Mouse (Mus musculus) erythroid progenitor cell, adult 5-6 weeks (primary cell): ENCODE results near the gene Poll. TPM values are rescaled to one million over a fixed set of nuclear protein-coding genes. Genes with fewer than 3 reads are reported as not detected.
"Not testable (repeated sequence)": the region's sequence is repeated elsewhere in the genome, so short reads cannot be mapped to it uniquely, and the experiment has no call there.

Source experiments
- ATAC-seq: replicated peaks from 2 replicates; pipeline ENCODE4 v1.8.0; 2016; ENCODE audit warnings: moderate number of reproducible peaks, mild to moderate bottlenecking, moderate TSS enrichment, inconsistent platforms; ENCODE audit not compliant: poor library complexity, low FRiP score, severe bottlenecking
- total RNA-seq, 2 experiments: library from RNA; stranded (forward) in 1 of 2; stranded (reverse) in 1 of 2; fragments of 150-400 nt in 1 of 2; fragments of 186-747, 209-891 nt in 1 of 2; gene quantifications; 2 replicates each; pipeline versions ENCODE4 v1.2.3 to v1.2.4; 2015 to 2017; ENCODE audit warnings: low replicate concordance in 2 of 2

The Poll gene
- total RNA-seq, 2 experiments from 2014 or later: not detected

DNA sequence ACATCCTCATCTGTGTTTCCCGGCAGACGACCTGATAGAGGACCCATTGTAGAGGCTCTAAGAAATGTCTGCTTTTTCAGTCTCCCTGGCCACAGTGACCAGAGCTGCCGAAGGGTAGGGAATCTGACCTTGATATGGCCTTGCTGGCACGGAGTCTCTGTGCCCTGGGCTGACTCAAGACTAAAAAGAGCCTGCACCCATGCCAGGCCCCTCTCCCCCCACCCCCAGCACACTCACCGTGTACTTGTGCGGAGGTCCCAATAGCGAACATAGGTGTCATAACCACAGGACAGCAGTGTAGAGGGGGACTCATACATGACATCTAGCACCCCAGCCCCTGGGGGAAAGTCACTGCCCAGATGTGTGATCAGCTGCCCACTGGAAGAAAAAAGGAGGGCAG lies 19.1 kb upstream of the Poll start:
- no peak for ATAC-seq

DNA sequence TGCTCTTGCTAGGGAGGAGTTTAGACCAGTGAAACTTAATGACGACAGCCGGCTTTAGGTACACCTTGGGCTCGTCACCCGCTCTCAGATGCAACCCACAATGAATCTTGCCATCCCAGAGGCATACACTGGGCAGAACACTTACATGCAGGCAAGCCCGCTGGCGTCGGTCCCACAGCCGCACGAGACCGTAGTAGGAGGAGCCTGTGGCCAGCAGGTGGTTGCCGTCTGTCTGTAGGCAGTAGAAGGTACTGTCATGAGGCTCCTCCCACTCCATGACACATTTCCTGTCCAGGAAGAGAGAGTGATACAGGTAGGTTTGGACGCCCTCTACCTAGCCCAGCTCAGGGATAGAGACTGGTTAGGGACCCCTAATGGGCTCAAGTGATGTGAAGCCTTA lies 18.6 kb upstream of the Poll start:
- no peak for ATAC-seq

DNA sequence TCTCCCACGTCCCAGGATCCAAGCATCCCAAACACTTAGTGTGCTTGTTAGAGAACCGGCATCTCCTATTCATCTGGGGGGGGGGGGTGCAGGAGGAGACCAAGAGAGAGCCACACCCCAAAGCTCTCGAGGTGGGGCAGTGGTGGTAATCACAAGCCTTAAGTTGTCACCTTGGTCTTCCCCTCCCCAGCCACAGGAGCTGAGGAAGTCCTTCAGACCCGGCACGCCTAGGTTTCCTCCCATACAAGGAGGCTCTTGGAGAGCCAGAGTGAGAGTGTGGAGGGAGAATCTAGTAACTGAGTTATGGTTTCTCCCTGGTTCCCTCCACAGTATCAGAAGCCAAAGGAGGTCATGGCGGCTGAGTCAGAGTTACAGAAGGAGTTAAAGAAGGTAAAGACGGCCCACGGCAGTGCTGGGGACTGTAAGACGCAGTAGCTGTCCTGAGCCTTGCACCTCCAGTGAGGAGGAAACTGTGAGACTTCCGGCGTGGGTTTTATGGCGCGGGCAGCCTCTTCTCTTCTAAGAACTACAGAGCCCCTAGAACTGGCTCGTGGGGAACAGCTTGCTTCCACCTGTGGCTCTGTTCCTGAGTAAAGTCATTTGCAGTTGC lies 16.9 kb upstream of the Poll start:
- no peak for ATAC-seq

DNA sequence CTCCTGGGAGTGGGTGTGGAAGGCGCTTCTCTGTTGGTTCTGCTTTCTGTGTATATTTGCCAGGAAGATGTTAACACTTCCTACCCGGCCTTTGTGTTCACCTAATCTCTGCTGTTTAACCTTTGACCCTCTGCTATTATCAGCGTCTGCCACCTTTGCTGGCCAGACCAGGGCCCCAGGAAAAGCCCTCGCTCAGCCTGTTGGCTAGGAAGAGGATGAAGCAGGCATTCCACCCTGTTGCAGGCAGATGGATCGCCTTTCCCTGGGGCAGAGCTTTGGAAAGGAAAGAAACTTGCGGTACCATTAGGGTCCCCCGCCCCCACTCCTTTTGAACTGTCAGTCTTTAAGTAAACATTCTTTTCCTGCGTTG lies 15.3 kb upstream of the Poll start:
- no peak for ATAC-seq

DNA sequence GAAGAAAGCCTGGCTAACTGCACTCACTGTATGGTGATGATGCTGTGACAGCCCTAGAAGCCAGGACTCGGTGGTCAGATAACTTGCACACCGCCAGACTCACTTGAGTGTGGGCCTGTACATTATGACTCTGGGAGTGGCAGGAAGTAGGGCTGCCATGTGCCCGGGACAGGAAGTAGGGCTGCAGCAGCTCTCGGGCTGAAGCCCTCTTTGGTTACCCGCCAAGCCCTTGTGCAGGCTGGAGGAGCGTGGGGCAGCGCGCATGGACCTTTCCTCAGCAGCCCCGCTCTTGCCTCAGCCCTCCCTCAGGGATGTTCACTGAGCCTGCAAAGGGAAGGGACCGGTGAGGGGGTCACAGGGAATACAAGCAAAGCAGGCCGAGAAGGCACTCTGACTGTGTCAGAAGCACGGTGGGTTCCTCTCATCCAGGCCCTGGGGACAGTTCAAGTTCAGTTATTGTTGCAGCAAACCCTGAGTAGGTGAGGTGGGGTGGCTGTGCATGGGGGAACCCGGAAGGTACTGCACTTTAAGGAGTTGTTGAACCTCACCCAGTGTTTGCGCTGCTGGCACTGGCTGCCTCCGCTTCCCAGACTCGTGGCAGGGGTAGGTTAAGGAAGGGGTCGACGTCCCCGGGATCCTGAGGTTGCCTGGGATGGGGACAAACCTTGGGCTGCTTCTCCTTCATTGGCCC lies 14.8 kb upstream of the Poll start:
- no peak for ATAC-seq

DNA sequence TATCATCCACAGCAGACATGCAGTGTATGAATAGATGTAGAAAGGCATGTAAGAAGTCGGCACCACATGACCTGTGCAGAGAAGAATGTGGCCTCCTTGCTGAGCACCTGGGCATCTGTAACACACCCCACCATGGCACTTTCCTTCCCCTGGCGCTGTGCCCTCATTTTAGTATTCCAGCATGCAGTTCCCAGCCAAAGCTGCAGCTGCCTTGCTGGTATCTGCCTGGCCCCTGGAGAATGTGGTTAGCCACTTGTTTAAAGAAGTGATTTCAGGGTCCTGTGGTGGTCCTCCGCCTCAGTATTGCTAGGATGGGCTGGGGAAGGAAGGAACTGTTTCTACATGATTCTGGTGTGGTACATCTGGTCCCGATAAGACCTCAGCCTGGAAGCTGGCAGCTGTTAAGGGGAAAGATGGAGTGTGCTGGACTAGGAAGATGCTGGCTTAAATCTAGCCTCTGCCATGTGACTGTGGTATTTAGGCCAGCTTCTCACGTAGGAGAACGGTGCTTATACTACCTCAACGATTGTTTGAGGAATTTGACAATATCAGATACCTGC lies 14.1 kb upstream of the Poll start:
- ATAC-seq: no peak

DNA sequence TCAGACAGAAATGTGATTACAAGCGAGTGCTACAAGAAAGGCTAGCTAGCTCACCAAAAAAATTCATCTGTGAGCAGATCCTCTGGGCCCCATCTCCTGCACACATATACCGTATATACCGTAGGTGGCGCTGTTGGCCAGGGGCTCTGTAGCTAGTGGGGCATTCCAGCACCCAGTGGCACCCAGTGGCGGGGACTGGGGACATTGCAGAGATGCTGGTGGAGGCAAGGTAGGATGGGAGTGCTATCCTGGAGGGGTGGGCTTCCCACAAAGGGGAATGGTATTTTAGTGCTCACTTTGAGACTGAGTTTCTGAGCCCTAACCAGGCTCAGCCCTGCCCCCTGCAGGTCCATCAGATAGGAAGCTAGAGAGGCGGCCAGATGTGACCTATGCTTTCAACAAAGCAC lies 13.5 kb upstream of the Poll start:
- peak; percentile 86 for ATAC-seq

DNA sequence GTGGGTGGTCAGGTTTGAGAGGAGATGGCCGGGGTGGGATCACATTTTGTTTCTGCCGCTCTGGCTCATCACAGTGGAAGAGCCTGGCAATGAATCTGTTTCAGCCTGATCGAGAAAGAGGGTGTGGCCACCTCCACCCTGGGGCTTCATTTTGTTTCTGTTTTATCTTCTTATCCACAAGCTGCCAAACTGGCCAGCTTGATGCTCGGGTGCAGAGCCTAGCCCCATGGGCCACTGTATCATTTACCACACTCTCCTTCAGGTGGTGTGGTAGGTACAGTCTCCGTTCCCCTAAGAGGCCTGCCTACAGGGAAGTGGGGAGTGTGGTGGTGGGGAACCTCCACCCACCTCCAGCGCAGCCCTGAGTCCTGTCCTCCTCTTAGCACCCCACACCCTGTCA lies 12.7 kb upstream of the Poll start:
- no peak for ATAC-seq

DNA sequence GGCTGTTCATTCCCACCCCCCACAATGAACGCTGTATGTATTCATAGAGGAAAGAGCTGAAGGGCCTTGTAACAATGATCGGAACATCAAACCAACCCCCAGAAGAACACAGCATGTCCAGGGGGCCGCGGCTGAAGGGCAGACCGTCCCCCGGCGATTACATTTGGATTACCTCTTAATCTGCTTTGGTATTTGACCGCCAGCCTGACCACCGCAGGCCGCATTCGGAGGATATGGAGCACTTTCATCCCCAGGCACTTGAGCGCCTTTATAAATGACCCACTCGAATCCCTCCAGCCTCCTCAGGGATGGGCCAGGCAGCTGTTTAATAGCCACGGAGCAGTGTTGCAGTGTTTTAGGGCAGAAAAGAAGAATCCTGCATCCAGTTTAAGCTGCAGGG lies 7.0 kb upstream of the Poll start:
- no peak for ATAC-seq

DNA sequence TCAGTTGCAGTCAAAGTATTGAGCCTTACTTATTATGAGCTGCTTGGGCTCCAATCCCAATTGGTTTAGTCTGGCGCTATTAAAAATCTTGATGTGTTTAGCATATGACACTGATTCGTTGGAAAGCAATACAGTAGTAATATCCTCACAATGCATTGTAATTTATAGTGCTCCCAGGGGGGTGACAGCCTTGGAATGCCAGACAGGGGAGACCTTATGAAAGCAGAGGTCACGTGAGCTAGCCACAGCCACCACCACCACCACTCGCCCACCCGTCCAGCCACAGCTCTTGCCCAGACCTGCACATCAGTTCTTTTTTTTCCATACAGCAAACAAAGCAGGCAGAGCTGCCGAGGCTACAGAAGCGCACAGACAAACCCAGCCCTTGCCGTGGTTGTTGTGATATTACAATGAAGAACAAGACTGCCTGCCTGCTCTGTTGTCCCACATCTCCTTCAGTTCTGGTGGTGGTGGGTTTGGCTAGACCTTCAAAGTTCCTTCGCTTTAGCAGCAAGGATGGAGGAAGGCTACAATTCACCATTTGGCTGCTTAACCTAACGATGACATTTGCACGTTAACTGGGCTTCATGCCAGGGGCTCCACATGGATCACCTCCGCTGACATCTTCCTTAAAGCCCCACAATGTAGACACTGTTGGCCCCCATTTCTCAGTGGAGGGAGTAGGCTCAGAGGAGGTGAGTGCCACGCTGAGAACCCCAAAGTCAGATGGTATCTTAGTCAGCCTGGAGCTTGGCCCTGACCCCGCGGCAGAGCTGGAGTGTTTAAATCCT lies 5.8 kb upstream of the Poll start:
- ATAC-seq: no peak

DNA sequence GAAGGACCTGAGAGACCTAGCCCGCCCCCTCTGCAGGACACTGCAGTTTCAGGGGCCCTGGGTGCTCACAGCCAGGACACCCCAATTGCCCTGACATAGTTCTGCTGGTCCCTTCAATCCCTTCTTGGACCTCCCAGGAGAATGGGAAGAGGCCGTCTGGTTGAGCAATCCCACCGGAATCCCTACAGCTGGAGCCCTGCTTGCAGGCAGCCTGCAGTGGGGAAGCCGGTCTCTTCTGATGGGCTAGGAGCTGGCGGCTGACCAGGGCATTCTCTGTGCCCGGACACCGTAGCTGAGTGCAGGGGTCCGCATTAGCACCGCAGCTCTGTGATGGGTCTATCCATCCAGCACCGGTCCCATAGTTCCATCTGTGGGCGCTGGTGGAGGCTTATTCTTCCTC lies 6.2 kb downstream of the Poll start:
- ATAC-seq: no peak

DNA sequence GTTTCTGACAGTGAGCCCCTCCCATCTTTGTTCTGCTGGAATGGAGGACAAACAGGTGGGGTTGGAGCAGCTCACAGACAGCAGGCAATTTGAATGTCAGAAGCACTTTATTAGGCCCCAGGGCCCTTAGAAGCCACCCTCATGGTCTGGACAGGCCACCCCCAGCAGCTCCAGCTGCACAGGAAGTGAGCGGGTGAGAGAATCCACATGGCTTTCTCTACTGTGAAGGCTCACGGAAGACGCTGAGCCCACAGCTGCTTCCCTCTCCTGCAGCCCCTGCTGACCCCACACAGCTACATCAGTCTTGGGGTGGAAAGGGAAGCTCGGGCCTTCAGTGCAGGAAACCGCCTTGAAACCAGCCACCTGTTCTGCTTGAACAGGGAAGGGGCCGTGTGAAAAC lies 8.1 kb downstream of the Poll start:
- ATAC-seq: no peak

DNA sequence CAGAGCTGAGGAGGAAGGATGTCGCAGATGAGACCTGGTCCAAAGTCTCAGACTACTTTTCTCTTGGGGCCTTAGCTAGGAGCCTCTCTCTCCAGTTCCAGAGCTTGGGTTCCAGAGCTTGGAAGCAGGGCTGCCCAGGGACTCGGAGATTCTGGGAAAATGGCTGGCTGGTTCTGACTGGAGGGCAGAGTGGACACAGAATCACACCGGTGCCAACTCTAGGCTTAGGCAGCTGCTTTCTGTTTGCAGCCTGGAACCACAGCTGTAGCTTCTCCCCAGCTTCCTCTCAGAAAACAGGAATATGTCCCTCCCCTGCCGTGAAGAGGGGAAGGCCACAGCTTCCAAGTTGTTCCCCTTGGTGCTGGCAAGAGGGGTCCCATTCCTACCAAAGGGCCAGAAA lies 10.4 kb downstream of the Poll start:
- no peak for ATAC-seq

DNA sequence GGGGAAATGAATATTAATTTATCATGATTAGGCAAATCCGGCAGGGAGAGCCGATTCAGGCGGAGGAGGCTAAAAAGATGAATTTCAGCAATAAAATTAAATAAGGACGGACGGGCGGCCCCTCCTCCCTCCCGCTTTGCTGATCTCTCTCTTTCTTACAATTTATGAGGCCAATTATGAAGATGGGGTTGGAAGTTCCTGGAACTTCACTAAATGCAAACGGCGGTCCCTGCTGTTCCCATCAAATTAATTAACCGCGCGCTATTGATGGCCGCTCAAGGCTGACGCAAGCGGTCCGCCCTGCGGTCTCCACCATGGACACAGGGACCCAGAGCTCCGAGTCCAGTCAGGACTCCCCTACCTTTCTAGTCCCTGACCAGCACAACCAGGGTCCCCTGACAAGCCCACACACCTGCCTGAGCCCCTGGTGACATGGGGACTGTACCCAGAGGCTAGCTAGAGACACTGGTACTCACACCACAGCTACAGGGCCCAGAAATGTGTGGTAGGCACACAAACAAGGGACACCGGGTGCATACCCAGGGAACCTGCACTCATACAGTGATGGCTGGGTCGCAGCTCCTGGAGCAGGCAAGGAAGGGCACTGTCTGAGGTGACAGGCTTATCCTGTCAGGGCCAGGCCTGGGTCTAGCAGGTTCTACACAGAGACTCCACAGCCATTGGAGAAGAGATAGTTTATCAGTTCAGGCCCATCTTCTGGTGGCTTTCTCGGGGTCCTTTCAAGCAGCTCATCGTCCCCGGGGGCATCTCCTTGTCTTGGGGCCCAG lies 11.0 kb downstream of the Poll start:
- no peak for ATAC-seq

DNA sequence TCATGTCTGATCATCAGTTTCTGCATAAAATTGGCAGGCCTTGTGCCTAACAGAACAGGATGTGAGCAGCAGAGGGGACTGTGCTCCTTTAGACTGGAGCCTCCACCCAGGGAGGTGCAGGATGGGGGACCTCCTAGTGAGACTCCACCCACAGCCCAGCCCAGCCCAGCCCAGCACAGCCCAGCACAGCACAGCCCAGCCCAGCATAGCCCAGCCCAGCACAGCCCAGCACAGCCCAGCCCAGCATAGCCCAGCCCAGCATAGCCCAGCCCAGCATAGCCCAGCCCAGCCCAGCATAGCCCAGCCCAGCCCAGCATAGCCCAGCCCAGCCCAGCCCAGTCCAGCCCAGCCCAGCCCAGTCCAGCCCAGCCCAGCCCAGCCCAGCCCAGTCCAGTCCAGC lies 12.1 kb downstream of the Poll start:
- ATAC-seq: not testable (repeated sequence)

DNA sequence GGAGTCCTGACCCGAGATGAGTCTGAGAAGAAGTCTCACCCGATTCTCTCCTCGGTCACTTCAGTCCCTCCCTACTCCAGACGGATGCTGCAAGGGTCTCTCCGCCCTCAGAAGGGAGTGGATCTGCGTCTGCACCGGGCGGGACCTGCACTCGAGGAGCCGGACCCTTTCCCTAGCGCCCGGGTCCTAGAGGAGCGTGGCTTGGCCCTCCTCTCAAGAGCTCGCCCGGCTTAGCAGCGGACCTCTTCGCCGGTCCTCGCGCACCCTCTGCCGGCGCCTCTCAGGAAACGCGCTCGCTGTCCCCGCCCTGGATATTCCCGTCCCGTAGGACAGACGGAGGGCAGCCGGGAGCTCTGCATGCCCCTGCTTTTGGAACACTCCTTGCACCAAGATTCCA lies 15.4 kb downstream of the Poll start:
- peak; percentile 84 for ATAC-seq

DNA sequence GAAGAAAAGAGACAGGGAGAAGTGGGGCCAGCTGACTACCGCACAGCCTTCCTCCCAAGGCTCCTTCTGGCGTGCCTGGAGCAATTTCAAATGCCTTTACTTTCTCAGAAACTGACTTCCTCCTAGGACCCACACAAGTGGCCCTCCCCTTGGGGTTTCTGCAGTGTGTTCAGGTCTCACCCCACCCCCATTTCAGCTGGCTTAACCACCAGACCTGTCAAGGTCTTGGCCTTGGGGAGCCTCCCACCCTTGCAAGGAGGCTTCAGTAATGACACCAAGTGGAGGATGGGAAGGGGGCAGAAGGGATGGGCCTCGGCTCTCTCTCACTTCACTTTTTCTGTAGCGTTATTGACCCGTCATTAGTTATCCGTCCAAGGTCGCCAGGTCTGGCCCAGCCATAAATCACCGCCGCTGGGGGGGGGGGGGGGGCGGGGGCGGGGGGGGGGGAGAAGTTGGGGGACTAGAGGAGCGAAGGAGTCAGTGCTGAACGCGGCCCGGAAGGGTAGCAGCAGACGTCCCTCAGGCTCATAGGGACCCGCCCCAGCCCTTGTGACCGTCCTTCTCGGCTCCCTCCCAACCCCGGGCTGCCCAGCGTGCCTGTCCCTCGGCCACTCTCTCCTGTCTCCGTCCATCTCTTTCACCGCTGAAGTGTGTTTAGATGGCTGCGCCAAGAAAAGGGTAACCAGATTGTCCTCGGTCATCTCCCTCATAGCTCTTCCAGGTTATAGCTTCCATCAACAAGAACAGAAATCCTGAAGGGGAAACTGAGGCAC lies 16.0 kb downstream of the Poll start:
- no peak for ATAC-seq

DNA sequence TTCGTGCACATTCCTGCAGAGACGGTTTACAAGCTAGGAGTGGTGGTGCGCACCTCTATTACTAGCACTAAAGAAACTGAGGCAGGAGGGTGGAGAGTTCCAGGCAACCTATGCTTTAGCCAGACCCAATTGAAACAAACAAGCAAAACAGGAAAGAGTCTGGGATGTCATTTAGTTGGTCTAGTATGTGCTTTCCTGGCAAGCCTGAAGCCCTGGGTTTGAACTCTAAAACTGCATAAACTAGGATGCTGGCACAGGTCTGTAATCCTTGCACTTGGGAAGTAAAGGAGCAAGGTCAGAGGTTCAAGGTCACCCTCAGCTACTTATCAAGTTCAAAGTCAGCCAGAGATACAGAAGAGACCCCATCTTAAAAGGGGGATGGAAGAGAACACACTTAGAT lies 18.3 kb downstream of the Poll start:
- ATAC-seq: no peak

DNA sequence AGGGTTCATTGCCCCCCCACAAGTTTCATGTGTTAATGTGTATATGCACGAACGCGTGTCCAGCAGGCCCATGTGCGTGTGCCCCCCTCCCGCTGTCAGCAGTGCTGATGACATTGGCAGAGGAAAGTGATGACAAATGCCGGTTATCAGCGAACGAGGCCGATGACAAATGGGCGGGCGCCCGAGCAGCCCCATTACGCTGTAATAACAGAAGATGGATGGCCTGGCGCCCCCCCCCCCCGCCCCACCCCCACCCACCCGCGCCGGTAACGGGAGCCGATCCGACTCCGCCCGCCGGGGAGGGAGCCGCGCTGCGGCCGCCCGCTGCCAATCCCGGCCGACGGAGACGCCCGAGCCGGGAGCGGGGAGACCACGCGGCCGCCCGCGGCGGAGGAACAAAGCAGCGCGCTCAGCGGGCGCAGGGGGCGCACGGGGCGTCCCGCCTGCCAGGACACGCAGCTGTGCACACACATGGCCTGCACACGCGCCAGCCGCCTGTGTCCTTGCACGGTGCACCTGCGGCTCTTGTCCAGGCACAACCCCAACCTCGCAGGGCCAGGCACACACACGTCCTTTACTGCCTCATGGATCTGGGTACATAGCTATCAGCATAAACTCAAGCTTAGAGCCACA lies 18.8 kb downstream of the Poll start:
- ATAC-seq: no peak
